Mouse (Mus musculus) liver, embryonic 15.5 days (tissue): Measurements from ENCODE around the gene Plekhh3. TPM values are rescaled to one million over a fixed set of nuclear protein-coding genes. Genes with fewer than 3 reads are reported as not detected.

Source experiments
- ATAC-seq: fragments of 200-750 bp; cut with Nextera tagmentation; 2 replicates; pipeline ENCODE4 v1.8.0; 2017; ENCODE audit warnings: moderate number of reproducible peaks, mild to moderate bottlenecking, moderate library complexity; ENCODE audit not compliant: insufficient read depth
- H3K27ac ChIP-seq: fragments of 300-500 bp; sonication (generic); replicated peaks from 2 replicates; pipeline ENCODE4 v1.5.1; 2015; ENCODE audit warnings: mild to moderate bottlenecking, inconsistent platforms
- H3K27me3 ChIP-seq: fragments of 300-500 bp; sonication (generic); 2 replicates; pipeline ENCODE4 v1.6.1; 2015; ENCODE audit warnings: mild to moderate bottlenecking, inconsistent platforms
- H3K36me3 ChIP-seq: fragments of 300-500 bp; sonication (generic); replicated peaks from 2 replicates; pipeline ENCODE4 v1.6.1; 2015; ENCODE audit warnings: moderate library complexity, mild to moderate bottlenecking, inconsistent platforms
- H3K4me1 ChIP-seq: fragments of 300-500 bp; sonication (generic); replicated peaks from 2 replicates; pipeline ENCODE4 v1.6.1; 2015; ENCODE audit warnings: inconsistent platforms
- H3K4me2 ChIP-seq: fragments of 300-500 bp; sonication (generic); 2 replicates; pipeline ENCODE4 v1.6.1; 2015; ENCODE audit warnings: moderate library complexity, mild to moderate bottlenecking, inconsistent platforms
- H3K4me3 ChIP-seq: fragments of 300-500 bp; sonication (generic); replicated peaks from 2 replicates; pipeline ENCODE4 v1.5.1; 2015; ENCODE audit warnings: mild to moderate bottlenecking, inconsistent platforms
- H3K9ac ChIP-seq: fragments of 300-500 bp; sonication (generic); 2 replicates; pipeline ENCODE4 v1.6.1; 2015; ENCODE audit warnings: moderate library complexity, mild to moderate bottlenecking, inconsistent platforms
- H3K9me3 ChIP-seq: fragments of 300-500 bp; sonication (generic); replicated peaks from 2 replicates; pipeline ENCODE4 v1.6.1; 2016; ENCODE audit warnings: inconsistent platforms
- WGBS: fragments of 180-500 bp; shearing (Covaris S2); methylation state at CpG from one replicate; pipeline ENCODE4 v1.1.7; 2015; ENCODE audit warnings: mixed read lengths; ENCODE audit not compliant: insufficient replicate concordance; 5-methylcytosine and 5-hydroxymethylcytosine counted together
- polyA plus RNA-seq: library from polyadenylated mRNA; unstranded; fragments of >200 nt; fragmentation: Nextera tagmentation; extraction: Ambion mirVana; gene quantifications from 2 replicates; pipeline ENCODE4 v1.2.1, GENCODE M21; 2015

Plekhh3 gene
- polyA plus RNA-seq, 1 experiment from 2014 or later: 1.5 TPM

DNA sequence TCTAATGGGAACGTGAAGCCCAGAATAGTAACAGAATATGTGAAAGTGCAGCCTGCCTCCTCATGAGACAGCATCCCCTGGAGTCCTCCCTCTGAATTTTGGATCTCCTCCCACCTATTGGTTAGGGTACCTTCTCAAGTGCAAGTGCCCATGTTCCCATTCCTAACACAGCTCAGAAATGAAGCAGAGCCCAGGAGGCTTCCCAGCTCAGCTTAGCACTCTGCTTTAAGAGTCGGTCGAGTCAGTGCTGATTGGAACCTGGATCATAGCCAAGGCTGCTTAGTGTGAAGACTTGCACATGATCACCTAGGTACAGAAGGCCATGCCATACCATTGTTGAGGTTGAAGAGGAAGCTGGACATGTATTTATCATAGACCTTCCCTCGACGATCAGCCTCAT, 23.0 kb upstream of the Plekhh3 start:
- Histone ChIP-seq H3K27ac (no peak overlapping the region), H3K4me2 (no peak overlapping the region), H3K27me3 (no peaks in the 10 kb centered on the region; the same call in 1 of the 2 replicates), H3K4me1 (peaks cover 34% of the 10 kb centered on the region), H3K9me3 (no peaks in the 10 kb centered on the region), H3K4me3 (no peak overlapping the region), H3K9ac (no peak overlapping the region), H3K36me3 (peaks cover 62% of the 10 kb centered on the region)
- ATAC-seq: no peak
- WGBS: 69% methylated on average over 5 of the region's 5 CpGs

DNA sequence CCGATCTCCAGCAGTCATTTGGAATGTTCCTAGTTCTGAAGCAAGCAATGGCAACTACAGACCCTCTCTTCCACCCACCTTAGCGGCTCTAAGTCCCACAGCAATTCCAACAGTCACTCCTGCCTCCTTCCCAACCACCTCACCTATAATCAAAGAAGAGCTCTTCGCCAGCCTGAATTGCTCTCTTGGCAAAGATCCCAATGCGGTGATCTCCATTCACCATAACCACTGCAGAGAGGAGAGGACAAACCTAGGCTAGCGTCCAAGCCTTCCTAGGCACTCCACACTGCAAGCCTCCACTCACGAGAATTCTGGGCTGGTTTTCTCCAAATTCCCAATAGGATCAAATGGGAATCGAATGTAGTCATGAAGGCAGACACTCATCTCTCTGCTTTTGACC, 21.9 kb upstream of the Plekhh3 start:
- Histone ChIP-seq H3K4me1 (peaks cover 41% of the 10 kb centered on the region), H3K9ac (no peak overlapping the region), H3K9me3 (no peaks in the 10 kb centered on the region), H3K36me3 (peaks cover 51% of the 10 kb centered on the region), H3K27me3 (no peaks in the 10 kb centered on the region; the same call in 1 of the 2 replicates), H3K27ac (no peak overlapping the region), H3K4me2 (no peak overlapping the region), H3K4me3 (no peak overlapping the region)
- ATAC-seq: no peak
- 83% methylated on average over 7 of the region's 7 CpGs for whole genome bisulfite sequencing

DNA sequence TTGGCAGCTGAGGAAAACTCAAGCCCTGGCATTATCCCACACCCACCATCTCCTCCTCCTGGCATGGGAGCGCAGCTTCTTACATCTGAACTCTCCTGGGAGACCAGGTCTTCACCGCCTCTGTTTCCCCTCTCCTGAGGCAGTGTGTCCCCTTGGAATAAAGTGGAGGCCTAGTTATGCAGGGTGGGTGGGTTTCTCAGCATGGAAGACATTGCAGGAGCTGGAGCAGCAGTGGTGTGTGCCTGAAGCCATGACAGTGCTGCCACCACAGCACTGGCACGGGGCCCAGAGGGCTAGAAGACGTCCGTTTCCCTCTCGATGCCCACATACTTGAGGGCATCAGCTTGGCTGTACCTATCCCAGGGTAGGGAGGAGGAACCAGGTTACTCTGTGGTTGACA, 21.5 kb upstream of the Plekhh3 start:
- Histone ChIP-seq H3K27ac (no peak overlapping the region), H3K4me1 (peaks cover 41% of the 10 kb centered on the region), H3K4me3 (no peak overlapping the region), H3K27me3 (no peaks in the 10 kb centered on the region; the same call in 1 of the 2 replicates), H3K9ac (no peak overlapping the region), H3K4me2 (no peak overlapping the region), H3K36me3 (peaks cover 47% of the 10 kb centered on the region), H3K9me3 (no peaks in the 10 kb centered on the region)
- ATAC-seq: no peak
- WGBS: 86% methylated on average over 6 of the region's 6 CpGs

DNA sequence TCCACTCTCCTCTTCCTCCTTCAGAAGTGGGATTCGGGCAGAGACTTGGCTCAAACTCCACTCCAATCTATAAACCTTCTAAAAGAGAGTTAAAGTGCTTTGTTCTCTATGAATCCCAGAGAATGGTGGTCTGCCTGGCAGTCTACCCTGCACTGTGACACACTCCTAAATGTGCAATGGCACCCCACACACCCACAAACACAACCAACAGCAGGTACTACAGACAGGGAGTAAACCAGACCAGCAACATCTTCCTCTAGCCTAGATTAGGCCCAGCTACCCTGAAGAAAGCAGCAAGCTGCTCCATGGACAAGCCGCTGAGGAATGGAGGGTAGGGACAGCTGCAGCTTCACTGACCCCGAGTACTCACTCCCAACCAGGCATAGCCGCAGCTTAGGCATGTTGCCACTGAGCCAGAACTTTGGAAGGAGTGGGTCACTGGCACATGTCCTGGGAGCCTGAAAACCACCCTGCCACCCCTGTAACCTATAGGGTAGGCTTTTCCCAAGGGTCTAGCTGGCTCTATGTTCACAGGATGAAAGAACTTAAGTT, 20.8 kb upstream of the Plekhh3 start:
- Histone ChIP-seq H3K36me3 (peaks cover 41% of the 10 kb centered on the region), H3K9ac (no peak overlapping the region), H3K4me3 (no peak overlapping the region), H3K4me2 (no peak overlapping the region), H3K27me3 (no peaks in the 10 kb centered on the region; the same call in 1 of the 2 replicates), H3K4me1 (peaks cover 41% of the 10 kb centered on the region), H3K27ac (peak overlapping the region; percentile 91; the same call in 1 of the 2 replicates), H3K9me3 (no peaks in the 10 kb centered on the region)
- 81% methylated on average over 4 of the region's 4 CpGs for WGBS
- ATAC-seq: no peak

DNA sequence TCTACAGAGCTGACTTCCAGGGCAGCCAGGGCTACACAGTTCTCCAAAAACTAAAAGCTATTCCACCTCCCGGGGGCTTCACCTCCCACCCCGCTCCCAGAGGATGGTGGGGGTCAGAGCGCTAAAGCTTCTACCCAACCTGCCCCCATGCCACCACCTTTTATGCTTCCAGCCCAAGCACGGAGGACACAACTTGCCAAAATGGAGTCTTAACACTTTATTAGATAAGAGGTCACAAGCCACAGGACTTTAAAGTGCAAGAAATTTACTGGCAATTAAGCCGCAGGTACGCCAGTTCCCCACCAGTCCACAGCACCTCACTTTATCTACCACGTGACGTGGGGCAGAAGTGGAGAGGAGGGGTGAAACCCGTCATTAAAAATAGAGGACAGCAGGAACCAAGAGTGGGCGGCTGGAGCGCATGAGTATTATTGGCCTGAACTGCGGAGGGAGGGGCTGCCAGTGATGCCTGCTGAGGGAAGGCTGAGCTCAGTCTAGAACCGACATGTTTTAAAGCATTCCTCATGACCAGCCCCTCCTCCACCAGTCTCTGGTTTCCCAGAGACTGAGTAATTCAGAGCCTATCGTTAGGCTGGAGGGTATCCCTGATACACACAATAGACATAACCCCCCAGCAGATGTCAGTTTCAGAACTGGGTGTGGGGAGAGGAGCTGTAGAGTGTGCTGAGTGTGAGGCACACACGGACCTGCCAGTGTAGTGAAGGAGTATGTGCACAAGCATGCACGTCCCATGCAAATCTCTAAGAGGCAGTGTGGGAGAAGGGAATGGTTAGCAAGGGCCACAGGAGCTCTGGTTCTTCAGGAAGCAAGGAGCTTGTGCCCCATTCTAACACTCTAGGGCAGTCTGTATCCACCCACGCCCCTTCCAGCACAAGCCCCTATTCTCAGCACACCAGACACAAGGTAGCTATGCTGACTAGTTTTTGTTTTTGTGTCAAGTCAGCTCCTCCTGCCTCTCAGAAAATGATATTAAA, 20.1 kb upstream of the Plekhh3 start:
- WGBS: 58% methylated on average over 17 of the region's 17 CpGs

DNA sequence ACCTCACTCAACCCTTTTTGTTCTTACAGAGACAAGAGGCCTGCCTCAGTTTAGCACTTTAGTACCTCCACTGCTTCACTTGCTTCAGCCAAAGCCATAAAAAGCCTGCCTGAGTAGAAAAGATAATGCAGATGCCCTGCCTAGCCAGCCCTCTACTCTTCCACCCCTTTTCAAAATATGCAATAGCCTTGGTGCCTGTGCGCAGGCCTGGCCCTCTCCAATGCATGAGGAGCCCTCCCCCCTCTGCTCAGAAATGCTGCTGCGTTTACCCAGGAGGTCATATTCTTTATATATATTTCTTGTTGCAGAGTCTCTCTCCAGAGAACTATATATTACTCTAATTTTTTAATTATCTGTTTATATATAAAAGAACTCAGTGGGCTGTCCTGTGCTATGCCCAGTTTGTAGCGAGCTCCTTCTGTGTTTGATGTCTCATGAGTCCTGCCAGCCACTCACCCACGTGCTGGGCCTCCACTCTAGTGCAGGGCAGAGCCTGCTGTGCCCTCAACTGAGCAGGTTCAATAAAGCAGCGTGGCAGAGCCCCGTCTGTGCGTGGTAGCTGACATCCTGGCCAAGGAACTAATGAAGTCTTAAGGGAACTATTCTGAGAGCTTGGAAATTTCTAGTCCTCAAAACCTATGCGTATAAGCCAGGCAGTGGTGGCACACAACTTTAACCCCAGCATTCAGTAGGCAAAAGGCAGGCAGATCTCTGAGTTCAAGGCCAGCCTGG, 19.2 kb upstream of the Plekhh3 start:
- Histone ChIP-seq H3K9ac (peak overlapping the region; percentile 43), H3K27me3 (no peaks in the 10 kb centered on the region; the same call in 1 of the 2 replicates), H3K4me2 (peak overlapping the region; percentile 66), H3K27ac (peak overlapping the region; percentile 91), H3K4me3 (peak overlapping the region; percentile 23), H3K4me1 (peaks cover 41% of the 10 kb centered on the region), H3K36me3 (peaks cover 27% of the 10 kb centered on the region), H3K9me3 (no peaks in the 10 kb centered on the region)
- WGBS: 44% methylated on average over 8 of the region's 8 CpGs
- ATAC-seq: peak; percentile 87

More for the DNA sequence above, 20.1 kb upstream of the Plekhh3 start:
- Histone ChIP-seq H3K9me3 (no peaks in the 10 kb centered on the region), H3K27ac (peak overlapping the region; percentile 91), H3K4me3 (no peak overlapping the region), H3K9ac (no peak overlapping the region), H3K4me1 (peaks cover 41% of the 10 kb centered on the region), H3K27me3 (no peaks in the 10 kb centered on the region; the same call in 1 of the 2 replicates), H3K4me2 (0 out of 2 replicates have a peak overlapping the region, but pooled peaks have one; percentile 66), H3K36me3 (peaks cover 33% of the 10 kb centered on the region)
- no peak for ATAC-seq

DNA sequence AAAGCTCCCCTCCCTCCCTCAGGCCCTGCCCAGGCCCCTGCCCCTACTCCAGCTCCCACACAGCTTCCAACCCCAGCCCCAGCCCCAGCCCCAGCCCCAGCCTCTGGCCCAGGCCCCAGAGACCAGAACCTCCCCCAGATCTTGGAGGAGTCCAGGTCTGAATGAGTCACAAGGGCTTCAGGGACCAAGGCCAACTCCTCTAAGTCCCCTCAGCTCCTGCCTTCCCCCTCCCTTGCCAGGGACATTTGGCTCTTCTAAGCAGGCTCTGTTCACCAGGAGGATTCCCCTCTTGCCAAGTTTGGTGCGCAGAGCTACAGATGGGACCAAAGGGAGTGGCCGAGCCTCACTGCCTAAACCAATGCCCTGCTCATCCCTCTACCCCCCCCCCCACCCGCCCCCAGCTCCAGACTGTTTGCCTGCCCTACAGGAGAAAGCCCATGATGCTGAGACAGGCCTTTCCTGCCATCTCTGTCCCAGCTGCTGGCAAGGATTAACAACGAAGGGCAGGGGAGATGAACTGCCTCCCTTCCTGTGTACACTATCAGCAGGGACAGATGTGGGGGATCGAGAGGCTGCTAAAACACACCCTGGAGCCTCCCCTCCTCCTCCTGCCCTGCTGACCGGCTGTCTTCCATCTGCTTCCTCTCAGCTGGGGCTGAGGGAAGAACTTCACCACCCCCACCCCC, 18.5 kb upstream of the Plekhh3 start:
- peaks cover 21% of the 10 kb centered on the region for H3K36me3 ChIP-seq
- H3K27ac ChIP-seq: peak overlapping the region; percentile 91
- peak overlapping the region; percentile 23 for H3K4me3 ChIP-seq
- peaks cover 41% of the 10 kb centered on the region for H3K4me1 ChIP-seq
- peak overlapping the region; percentile 43; the same call in 1 of the 2 replicates for H3K9ac ChIP-seq
- peaks cover 3% of the 10 kb centered on the region; the same call in 1 of the 2 replicates for H3K27me3 ChIP-seq
- peak; percentile 97 for ATAC-seq
- peak overlapping the region; percentile 66 for H3K4me2 ChIP-seq
- no peaks in the 10 kb centered on the region for H3K9me3 ChIP-seq
- WGBS: 8% methylated on average over 6 of the region's 6 CpGs

DNA sequence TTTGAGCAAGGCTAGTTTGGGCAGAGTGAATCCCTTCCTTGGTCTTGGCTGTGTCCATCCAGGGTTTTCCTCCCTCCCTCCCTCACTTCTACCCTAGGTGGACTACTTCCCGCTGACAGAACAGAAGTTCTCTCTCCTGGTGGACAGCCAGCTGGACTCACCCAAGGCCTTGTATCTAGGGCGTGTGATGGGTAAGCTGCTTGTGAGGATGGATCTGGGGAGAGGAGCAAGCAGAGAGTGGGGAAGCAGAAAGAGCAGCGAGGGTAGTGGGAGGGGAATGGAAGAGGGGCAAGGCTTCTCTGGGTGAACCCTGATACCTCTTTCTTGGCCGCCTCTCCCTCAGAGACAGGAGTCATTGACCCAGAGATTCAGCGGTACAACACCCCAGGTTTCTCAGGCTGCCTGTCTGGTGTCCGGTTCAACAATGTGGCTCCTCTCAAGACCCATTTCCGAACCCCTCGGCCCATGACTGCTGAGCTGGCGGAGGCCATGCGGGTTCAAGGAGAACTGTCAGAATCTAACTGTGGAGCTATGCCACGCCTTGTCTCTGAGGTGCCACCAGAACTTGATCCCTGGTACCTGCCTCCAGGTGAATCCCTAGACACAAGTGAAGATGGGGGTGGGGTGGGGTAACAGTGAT, 17.1 kb upstream of the Plekhh3 start:
- 85% methylated on average over 11 of the region's 11 CpGs for WGBS
- Histone ChIP-seq H3K27me3 (peaks cover 14% of the 10 kb centered on the region; the same call in 1 of the 2 replicates), H3K9me3 (no peaks in the 10 kb centered on the region), H3K27ac (peak overlapping the region; percentile 91; the same call in 1 of the 2 replicates), H3K4me1 (peaks cover 41% of the 10 kb centered on the region), H3K9ac (no peak overlapping the region), H3K4me3 (no peak overlapping the region), H3K4me2 (no peak overlapping the region), H3K36me3 (peaks cover 10% of the 10 kb centered on the region)
- ATAC-seq: no peak

DNA sequence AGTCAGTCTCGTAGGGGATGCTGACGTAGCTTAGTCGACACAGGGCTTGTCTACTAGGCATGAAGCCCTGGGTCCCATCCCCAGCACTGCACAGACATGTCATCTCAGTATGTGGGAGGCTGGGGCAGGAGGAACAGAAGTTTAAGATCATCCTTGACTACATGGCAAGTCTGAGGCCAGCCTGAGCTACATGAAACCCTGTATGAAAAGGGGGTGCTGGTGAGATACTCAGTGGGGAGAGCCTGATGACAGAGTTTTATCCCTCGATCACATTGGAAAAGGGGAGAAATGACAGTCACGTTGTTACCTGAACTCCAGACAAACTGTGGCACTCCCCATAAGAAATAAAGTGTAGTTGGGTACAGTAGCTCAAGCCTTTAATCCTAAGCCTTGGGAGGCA, 16.4 kb upstream of the Plekhh3 start:
- no peak overlapping the region for H3K4me2 ChIP-seq
- peaks cover 41% of the 10 kb centered on the region for H3K4me1 ChIP-seq
- 83% methylated on average over 5 of the region's 5 CpGs for WGBS
- no peaks in the 10 kb centered on the region for H3K9me3 ChIP-seq
- H3K9ac ChIP-seq: no peak overlapping the region
- ATAC-seq: no peak
- no peak overlapping the region for H3K4me3 ChIP-seq
- no peak overlapping the region for H3K27ac ChIP-seq
- peaks cover 3% of the 10 kb centered on the region for H3K36me3 ChIP-seq
- peaks cover 21% of the 10 kb centered on the region for H3K27me3 ChIP-seq
